In the genomic region with DNA sequence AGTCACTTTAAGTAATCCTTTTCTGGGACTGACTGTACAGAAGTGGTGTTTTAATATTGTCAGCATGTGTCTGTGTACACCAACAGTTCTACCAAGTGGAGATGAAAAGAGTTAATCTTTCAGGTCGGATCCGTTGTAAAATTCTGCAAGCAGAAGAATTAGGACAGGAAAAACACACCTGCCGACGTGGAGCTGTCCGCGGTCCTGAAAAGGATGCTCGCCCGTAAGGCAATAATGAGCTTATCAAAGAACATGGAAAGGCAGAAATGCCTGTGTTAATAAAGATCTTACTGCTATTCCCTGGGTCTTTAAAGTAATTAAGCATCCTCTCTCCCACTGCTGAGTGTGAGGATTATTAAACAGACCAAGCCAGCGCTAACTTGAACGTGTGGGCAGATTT, we compare ENCODE assay signal across 9 mouse cellular contexts. TPM values are rescaled to one million over a fixed set of nuclear protein-coding genes. Genes with fewer than 3 reads are reported as not detected.
A peak's percentile ranks its signal among the peaks of the same experiment; 100 is the strongest.
DNase-seq lines count a peak whose midpoint lies in the region; ATAC-seq and TF ChIP-seq lines count a peak whose summit lies in the region.
"Had no signal": no experiment of that assay in that cellular context is flagged by ENCODE, and none has a peak within 500 bp of the region (broad histone marks: within the 10 kb centered on the region; RNA-seq: fewer than 3 reads in every experiment).

No protein-coding gene starts in this region.

- 0 out of 2 replicates have a peak overlapping the region, but pooled peaks have one; percentile 21 for H3K4me2 ChIP-seq in hindbrain, postnatal 0 days (ENCODE audit: low read depth, low read length)
- H3K4me2 ChIP-seq in hindbrain, embryonic 12.5 days (replicated peaks) = no peak overlapping the region
- H3K4me2 ChIP-seq in limb, embryonic 11.5 days (ENCODE audit: low read depth, severe bottlenecking) = no peak overlapping the region
- no peak overlapping the region for H3K4me2 ChIP-seq in forebrain, embryonic 16.5 days (ENCODE audit: low read length)
- H3K4me2 ChIP-seq: embryonic facial prominence, embryonic 15.5 days had no signal

- H3K27me3 ChIP-seq in hindbrain, postnatal 0 days (ENCODE audit: insufficient read depth, low read length) = no peaks in the 10 kb centered on the region
- no peaks in the 10 kb centered on the region for H3K27me3 ChIP-seq in hindbrain, embryonic 12.5 days
- H3K27me3 ChIP-seq in limb, embryonic 11.5 days (ENCODE audit: control insufficient read depth, insufficient read depth, low read length) = no peaks in the 10 kb centered on the region
- H3K27me3 ChIP-seq in forebrain, embryonic 16.5 days (replicated peaks; ENCODE audit: control insufficient read depth, insufficient read depth, low read length) = no peaks in the 10 kb centered on the region
- H3K27me3 ChIP-seq: embryonic facial prominence, embryonic 15.5 days had no signal

- H3K4me3 ChIP-seq in hindbrain, postnatal 0 days (ENCODE audit: low read length) = no peak overlapping the region
- no peak overlapping the region for H3K4me3 ChIP-seq in hindbrain, embryonic 12.5 days
- H3K4me3 ChIP-seq in limb, embryonic 11.5 days (ENCODE audit: low read depth, low read length) = no peak overlapping the region
- no peak overlapping the region for H3K4me3 ChIP-seq in forebrain, embryonic 16.5 days (replicated peaks; ENCODE audit: low read length)
- H3K4me3 ChIP-seq: embryonic facial prominence, embryonic 15.5 days had no signal

- H3K9ac ChIP-seq in hindbrain, postnatal 0 days (replicated peaks; ENCODE audit: low read length) = no peak overlapping the region
- H3K9ac ChIP-seq in hindbrain, embryonic 12.5 days = no peak overlapping the region
- no peak overlapping the region for H3K9ac ChIP-seq in limb, embryonic 11.5 days (ENCODE audit: low read length)
- no peak overlapping the region for H3K9ac ChIP-seq in forebrain, embryonic 16.5 days (replicated peaks; ENCODE audit: low read depth, low read length)
- H3K9ac ChIP-seq: embryonic facial prominence, embryonic 15.5 days had no signal

- WGBS in hindbrain, postnatal 0 days = 30% methylated on average over 10 of the region's 10 CpGs
- WGBS in hindbrain, embryonic 12.5 days = 39% methylated on average over 10 of the region's 10 CpGs
- WGBS in limb, embryonic 11.5 days = 28% methylated on average over 10 of the region's 10 CpGs
- WGBS in forebrain, embryonic 16.5 days = 32% methylated on average over 10 of the region's 10 CpGs

- no peaks in the 10 kb centered on the region for H3K36me3 ChIP-seq in hindbrain, postnatal 0 days (ENCODE audit: insufficient read depth, low read length)
- H3K36me3 ChIP-seq in hindbrain, embryonic 12.5 days = no peaks in the 10 kb centered on the region
- no peaks in the 10 kb centered on the region for H3K36me3 ChIP-seq in limb, embryonic 11.5 days (ENCODE audit: control insufficient read depth, insufficient read depth, low read length)
- no peaks in the 10 kb centered on the region for H3K36me3 ChIP-seq in forebrain, embryonic 16.5 days (ENCODE audit: control insufficient read depth, insufficient read depth)
- H3K36me3 ChIP-seq: embryonic facial prominence, embryonic 15.5 days had no signal

- H3K9me3 ChIP-seq in hindbrain, postnatal 0 days (ENCODE audit: low read length) = no peaks in the 10 kb centered on the region
- H3K9me3 ChIP-seq in hindbrain, embryonic 12.5 days (replicated peaks) = no peaks in the 10 kb centered on the region; the same call in 1 of the 2 replicates
- H3K9me3 ChIP-seq in limb, embryonic 11.5 days (ENCODE audit: control insufficient read depth, low read length) = no peaks in the 10 kb centered on the region
- H3K9me3 ChIP-seq in forebrain, embryonic 16.5 days (ENCODE audit: control insufficient read depth, low read length) = no peaks in the 10 kb centered on the region
- H3K9me3 ChIP-seq: embryonic facial prominence, embryonic 15.5 days had no signal

- no peaks in the 10 kb centered on the region for H3K4me1 ChIP-seq in hindbrain, postnatal 0 days (ENCODE audit: insufficient read depth, low read length)
- H3K4me1 ChIP-seq in hindbrain, embryonic 12.5 days = no peaks in the 10 kb centered on the region
- H3K4me1 ChIP-seq in limb, embryonic 11.5 days (ENCODE audit: control insufficient read depth, insufficient read depth, low read length) = no peaks in the 10 kb centered on the region
- no peaks in the 10 kb centered on the region for H3K4me1 ChIP-seq in forebrain, embryonic 16.5 days (replicated peaks; ENCODE audit: control insufficient read depth, insufficient read depth, low read length)
- H3K4me1 ChIP-seq: embryonic facial prominence, embryonic 15.5 days had no signal

- 0 out of 2 replicates have a peak, but pooled peaks have one; percentile 27 for ATAC-seq in hindbrain, postnatal 0 days
- no peak for ATAC-seq in hindbrain, embryonic 12.5 days (ENCODE audit: low FRiP score)
- ATAC-seq in limb, embryonic 11.5 days (ENCODE audit: insufficient number of reproducible peaks, low FRiP score, low TSS enrichment, low read depth) = no peak
- no peak for ATAC-seq in forebrain, embryonic 16.5 days

- H3K27ac ChIP-seq in hindbrain, postnatal 0 days = no peak overlapping the region
- no peak overlapping the region for H3K27ac ChIP-seq in hindbrain, embryonic 12.5 days
- H3K27ac ChIP-seq in limb, embryonic 11.5 days (replicated peaks; ENCODE audit: low read depth, low read length) = no peak overlapping the region
- H3K27ac ChIP-seq in forebrain, embryonic 16.5 days (ENCODE audit: low read length) = no peak overlapping the region
- H3K27ac ChIP-seq: embryonic facial prominence, embryonic 15.5 days had no signal

- TF ChIP-seq CTCF in hindbrain, postnatal 0 days (IDR thresholded peaks at IDR 0.05; ENCODE audit: low read depth) = no peak

- peak; percentile 14 for DNase-seq in hindbrain, postnatal 0 days (ENCODE audit: low spot score)
- DNase-seq in 416B (ENCODE audit: low read depth) = peak; percentile 10
- DNase-seq in adrenal gland, postnatal 36 days = peak; percentile 49 to 61
- DNase-seq in limb, embryonic 11.5 days (ENCODE audit: low spot score) = peak; percentile 82
- no peak for DNase-seq in frontal cortex, adult 2 months (ENCODE audit: extremely low spot score in 1 of 2, low spot score in 1 of 2)
- no peak for DNase-seq in layer of hippocampus, adult 8-10 months (ENCODE audit: low spot score in 2 of 2)

RNA-seq across cellular contexts. Expression of gene Wasf3, which starts 24.4 kb away (rescaled TPM):
- total RNA-seq in hindbrain, postnatal 0 days (2014; rRNA removed) = 38.6 and 39.8 TPM in 2 replicates
- polyA plus RNA-seq in hindbrain, postnatal 0 days (2015; fragmentation: Nextera tagmentation; extraction: Ambion mirVana) = 15.7 and 17.0 TPM in 2 replicates
- 10.0 TPM in 2 replicates for polyA plus RNA-seq in hindbrain, embryonic 12.5 days (2016; fragmentation: Nextera tagmentation; extraction: Ambion mirVana)
- total RNA-seq in adrenal gland, postnatal 36 days (2021) = 10 to 100 TPM; 29.4 to 32.2 TPM
- 2.7 and 2.9 TPM in 2 replicates for polyA plus RNA-seq in limb, embryonic 11.5 days (2014; fragmentation: Nextera tagmentation; extraction: Ambion mirVana)
- polyA plus RNA-seq in frontal cortex, adult 2 months (2012; rRNA removed) = 65.3 and 67.9 TPM in 2 replicates
- polyA plus RNA-seq in forebrain, embryonic 16.5 days (2015; fragmentation: Nextera tagmentation; extraction: Ambion mirVana) = 12.8 and 15.1 TPM in 2 replicates
- 100 to 1,000 TPM in 1 of 4 experiments, 10 to 100 TPM in 3; 92.2 to 101 (median 96.8) TPM for total RNA-seq in layer of hippocampus, adult 8-10 months (2022)

Comparison
In these comparisons a context has a peak if more than half of its experiments do, and no peak if none do; other contexts are left out.
1. DNase-seq: peak in hindbrain, postnatal 0 days (single experiment), 416B (single experiment), adrenal gland, postnatal 36 days (2 of 2) and limb, embryonic 11.5 days (single experiment); none in frontal cortex, adult 2 months (0 of 2) and layer of hippocampus, adult 8-10 months (0 of 2).